Mouse (Mus musculus) frontal cortex, postnatal 10 days (tissue): ENCODE measurements at regions not wholly inside any gene's neighbourhood (a gene's known extent, or its start where the extent isn't known, plus 50 kb on each side); places are given as distances from the start of the nearest gene placed in this dataset.

Experiments used
- DNase-seq, 2 experiments: peaks; one replicate each; pipeline ENCODE4 v3.0.0; 2022; ENCODE audit warnings: low spot score in 2 of 2, mixed read lengths in 1 of 2

- no peak for DNase-seq
These were observed 253.9 kb upstream of the Nsun2 start for GRCm38 (mm10) chr13:69279647-69280046.

- DNase-seq: no peak
These were observed 239.1 kb upstream of the Nsun2 start for GRCm38 (mm10) chr13:69294483-69294882.

GRCm38 (mm10) chr13:69303316-69303715 lies 230.2 kb upstream of the Nsun2 start:
- no peak for DNase-seq

DNA sequence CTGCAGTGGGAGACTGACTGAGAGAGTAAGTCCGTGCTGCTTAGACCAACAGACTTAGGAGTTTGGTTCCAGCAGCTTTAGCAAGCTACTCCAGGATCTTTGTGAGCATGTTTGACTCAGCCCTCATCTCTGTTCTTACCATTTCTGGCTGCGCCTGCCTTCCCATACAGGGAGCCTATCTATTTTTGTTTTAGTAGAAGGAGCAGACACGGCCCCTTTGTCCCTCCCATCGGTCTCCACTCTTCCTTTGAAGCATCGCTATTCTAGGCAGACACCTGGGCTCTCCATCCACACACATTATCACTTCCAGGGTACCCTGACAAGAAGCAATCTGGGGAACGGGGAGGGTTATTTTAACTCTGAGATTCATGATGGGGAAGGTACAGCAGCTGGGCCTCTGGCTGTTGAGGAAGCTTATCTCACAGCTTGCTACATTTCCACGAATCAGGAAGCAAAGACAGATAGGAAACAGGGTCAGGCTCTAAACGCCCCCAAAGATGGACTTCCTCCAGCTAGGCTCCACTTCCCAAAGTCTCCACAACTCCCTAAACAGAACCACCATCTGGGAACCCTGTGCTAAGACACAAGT lies 203.0 kb upstream of the Nsun2 start:
- DNase-seq: peak; percentile 18 to 34

GRCm38 (mm10) chr13:69331537-69332435 lies 201.8 kb upstream of the Nsun2 start:
- DNase-seq: no peak

GRCm38 (mm10) chr13:69343806-69344205 lies 189.7 kb upstream of the Nsun2 start:
- DNase-seq: no peak

DNA sequence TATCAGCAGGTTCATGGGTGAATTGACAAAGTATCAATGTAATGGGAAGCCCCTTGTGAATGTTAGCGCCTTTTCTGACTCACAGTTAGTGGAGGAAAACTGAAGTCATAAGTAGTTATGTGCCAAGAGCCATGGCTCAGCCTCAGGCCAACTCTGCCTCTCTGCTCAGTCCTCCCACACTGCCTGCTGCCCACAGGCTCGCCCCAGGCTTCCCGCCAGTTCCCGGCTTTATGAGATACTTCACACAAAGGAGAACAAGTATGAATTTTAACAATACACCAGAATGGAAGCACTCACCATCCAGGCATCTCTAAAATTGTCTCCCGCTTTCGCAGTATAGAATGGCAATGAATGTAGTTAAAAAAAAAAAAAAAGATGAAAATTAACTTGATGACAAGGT lies 176.1 kb upstream of the Nsun2 start:
- DNase-seq: peak; percentile 18 to 26

- DNase-seq: no peak
These were observed 167.6 kb upstream of the Nsun2 start for GRCm38 (mm10) chr13:69365880-69366490.

GRCm38 (mm10) chr13:69373101-69373815 lies 160.3 kb upstream of the Nsun2 start:
- peak; percentile 23 to 29 for DNase-seq

DNA sequence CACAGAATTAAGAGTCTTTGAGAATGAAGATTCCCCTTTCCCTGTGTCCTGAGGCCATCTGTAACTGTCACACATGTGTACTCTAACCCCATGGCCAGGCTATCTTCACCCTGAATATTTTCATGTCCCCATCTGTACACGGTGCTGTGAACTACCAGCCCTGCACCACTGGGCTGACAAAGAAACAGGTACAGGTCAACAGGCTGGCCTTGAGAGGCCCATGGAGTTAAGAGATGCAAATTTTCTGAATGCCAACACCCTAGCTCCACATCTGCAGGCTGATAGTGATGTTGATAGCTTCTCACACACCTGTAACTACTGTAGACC lies 159.8 kb upstream of the Nsun2 start:
- DNase-seq: no peak

DNA sequence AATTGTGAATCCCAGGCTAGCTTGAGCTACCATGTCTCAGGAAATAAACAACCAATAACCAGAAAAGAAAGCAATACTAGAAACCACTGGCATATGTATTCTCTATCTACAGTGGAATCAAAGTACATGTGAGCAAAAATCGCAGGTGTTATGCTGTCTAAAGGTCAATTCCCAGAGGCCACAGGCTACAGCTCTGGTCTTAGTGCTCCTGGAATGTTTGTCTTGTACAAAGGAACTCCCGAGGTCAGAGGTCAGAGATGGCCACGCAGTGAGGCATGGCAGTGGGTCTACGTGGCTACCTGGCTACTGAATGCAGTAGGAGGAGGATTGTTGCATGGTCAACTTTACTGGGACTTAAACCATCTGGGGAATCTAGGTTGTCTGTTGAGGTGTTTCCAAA lies 153.1 kb upstream of the Nsun2 start:
- no peak for DNase-seq

DNA sequence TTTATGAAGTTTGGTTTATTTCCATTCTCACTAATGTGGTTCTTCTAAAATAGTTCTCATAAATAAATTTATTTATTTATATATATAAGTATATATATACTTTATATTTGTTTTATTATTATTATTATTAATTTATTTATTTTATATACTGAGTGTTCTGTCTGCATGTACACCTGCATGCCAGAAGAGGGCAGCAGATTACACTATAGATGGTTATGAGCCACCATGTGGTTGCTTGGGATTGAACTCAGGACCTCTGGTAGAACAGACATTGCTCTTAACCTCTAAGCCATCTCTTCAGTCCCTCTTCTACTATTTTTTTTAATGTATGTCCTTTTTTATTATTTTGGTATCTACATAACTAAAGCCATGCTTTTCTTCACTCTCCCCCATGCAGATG lies 148.8 kb upstream of the Nsun2 start:
- DNase-seq: no peak

DNA sequence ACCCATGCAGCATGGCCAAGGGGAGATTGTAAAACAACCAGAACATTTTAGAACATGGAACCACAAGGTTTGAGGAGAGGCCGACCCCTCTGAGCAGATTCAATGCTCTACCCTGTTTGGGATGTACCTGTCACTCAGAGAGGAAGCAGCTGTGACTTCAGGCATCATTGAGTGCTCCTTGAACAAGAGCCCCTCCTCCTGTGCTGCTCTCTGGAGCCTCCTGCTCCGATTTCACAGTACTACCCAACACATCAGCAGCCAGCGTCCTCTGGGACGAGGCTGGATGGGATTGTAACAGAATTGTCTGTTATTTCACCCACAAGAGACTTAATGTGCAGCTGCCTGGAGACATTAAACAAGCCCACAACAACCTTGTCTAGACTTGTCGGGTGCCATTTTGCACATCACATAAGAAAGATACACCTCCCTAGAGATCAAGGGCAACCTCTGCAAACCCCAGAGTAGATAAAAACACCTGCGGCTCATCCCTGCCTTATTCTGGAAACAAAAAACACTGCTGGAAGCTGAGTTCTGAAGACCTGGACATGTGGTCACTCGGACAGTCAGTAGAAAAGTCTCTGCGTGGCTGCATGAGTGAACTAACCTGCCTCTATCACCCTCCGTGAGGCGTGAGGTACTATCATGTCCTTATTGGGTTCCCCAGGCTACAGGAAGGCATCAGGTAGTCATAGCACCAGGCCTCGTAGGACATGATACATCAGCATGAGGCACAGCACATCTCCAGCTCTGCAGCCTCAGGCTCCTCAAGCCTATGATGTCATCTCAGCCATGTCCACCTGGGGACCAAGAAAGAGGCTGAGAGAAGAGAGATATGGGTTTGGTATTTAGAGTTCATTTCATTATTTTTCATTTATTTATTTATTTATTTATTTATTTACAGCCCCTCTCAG lies 140.4 kb upstream of the Nsun2 start:
- DNase-seq: no peak

GRCm38 (mm10) chr13:69394544-69394943 lies 139.0 kb upstream of the Nsun2 start:
- no peak for DNase-seq

DNA sequence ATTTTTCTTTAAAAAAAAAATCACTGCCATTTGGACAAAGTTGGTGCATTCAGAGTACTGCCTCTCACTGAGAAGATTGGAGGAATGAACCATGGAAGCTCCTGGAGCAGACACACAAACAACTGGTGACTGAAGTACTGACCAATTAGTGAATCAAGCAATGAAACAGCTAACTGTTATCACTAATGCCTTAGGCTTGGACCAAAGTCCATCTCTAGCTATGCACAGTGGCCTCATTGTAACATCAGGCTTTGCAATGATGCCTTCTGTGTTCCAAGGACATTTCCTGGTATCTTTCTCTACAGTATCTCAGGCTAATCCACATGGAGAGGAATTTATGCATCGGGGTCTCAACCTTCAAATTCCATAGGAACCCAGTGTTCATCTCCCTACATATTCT lies 123.2 kb upstream of the Nsun2 start:
- DNase-seq: no peak

DNA sequence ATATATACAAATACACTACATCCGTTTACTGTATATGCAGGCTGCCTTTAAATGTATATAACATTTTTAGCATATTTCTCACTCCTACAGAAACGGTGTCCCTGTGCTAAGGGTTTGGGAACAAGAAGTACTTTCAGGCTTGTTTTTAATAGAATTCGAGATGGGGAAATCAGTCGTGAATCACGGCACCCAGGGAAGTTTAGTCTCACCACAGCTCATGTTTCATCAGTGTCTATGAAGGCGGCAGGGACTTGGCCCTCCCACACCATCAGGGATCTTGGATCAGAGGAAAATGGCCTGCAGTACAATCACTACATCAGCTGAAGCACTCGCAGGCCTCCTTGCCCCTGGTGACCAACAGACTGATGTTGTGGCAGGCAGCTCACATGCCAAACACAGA lies 118.7 kb upstream of the Nsun2 start:
- DNase-seq: no peak

- DNase-seq: no peak
These were observed 116.8 kb upstream of the Nsun2 start for GRCm38 (mm10) chr13:69416726-69417125.

DNA sequence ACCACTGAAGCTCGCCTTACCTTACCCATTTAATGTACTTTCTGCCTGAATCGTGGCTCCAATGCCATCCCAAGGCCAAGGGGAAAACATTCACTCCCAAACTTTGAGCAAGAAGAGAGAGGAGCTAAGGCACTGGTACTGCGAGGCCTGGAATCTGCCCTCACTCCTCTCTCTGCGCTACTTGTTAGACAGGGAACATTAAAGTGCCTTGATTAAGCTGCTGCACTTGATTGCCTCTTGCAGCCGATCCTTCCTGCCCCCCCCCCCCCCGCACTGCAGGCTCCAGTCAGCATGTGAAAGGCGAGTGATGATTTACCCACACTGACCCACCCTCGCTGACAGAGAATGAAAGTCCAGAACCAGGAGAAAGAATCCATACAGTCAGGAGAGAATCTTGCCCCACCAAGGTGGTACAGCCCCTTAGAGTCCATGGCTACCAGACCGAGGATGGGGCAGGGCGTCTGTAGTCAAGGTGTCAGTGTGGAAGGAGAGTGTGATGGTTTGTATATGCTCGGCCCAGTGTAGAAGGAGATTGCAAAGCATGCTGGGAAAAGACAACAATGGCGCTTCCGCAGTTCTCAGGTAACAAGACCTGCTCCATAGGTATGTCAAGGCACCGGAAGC lies 115.6 kb upstream of the Nsun2 start:
- DNase-seq: no peak

DNA sequence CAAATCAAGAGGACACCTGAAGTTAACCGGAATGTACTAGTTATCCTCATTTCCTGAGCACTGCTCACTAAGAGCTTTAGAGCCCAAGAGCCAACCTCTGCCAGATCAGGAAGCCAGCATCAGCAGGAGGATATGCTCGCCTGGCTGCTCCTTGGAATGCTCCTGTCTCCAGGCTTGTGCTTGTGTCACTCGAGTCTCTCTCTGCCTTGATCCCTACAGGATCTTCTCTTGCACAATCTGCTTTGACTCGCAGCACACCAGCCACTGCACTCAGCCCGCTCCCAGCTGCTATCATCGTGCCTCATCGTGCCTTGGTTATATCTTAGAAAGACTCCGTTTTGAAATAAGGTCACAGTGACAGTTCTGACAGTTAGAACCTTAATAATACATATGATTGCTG lies 113.4 kb upstream of the Nsun2 start:
- no peak for DNase-seq

GRCm38 (mm10) chr13:69421966-69422365 lies 111.6 kb upstream of the Nsun2 start:
- no peak for DNase-seq

DNA sequence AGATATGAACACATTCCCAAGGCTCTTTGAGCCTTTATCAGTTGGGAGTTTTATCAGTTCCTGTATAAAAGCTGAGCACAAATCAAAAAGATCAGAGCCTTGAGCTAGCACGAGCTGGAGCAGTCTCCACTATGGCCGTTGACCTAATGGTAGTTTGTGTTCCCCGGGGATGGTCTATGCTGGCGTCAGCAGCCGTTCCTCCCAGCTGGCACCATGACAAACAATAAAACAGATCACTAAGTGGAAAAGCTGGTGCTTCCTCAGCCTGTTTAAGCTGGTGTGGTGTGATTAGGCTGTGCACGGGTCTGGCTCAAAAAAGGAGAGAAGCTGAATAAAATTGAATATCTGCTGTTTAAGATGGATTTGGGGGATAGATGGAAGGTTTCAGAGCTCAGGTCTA lies 107.4 kb upstream of the Nsun2 start:
- no peak for DNase-seq
